Mouse (Mus musculus) heart, postnatal 0 days (tissue): ENCODE results near the gene Pzp.

Source experiments
- CTCF ChIP-seq: IDR thresholded peaks from 2 replicates; pipeline ENCODE4 v1.5.1; 2016; ENCODE audit warnings: antibody characterized with exemption, control low read depth, low read depth
- EP300 ChIP-seq: IDR thresholded peaks from 2 replicates; pipeline ENCODE4 v1.6.1; 2016; ENCODE audit warnings: antibody characterized with exemption, low read depth

DNA sequence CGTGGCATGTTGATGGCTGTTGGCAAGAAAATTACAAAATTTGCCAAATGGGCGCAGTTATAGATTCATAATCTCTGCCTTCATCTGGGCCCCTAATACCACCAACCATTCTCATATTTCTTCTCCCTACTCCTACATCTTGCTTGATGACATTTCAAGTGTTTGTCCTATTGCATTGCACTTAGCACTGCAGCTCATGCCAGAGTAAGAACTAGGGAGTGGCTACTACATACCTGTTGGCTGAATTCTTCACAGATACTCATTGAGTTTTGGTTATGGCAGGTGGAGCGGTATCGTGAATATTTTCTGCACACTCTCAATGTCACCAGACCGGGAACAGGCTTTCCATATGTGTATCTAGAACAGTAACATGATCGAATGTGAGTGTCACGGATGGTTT is 7.4 kb downstream of the Pzp start:
- TF ChIP-seq CTCF (no peak), EP300 (no peak)
